Mouse (Mus musculus) mesoderm, embryonic 11.5 days (tissue): ENCODE measurements around the gene Oxnad1.

Experiments used
- DNase-seq: peaks from one replicate; pipeline ENCODE4 v3.0.0-alpha.2; 2012; ENCODE audit warnings: low read depth, low spot score

The Oxnad1 gene

DNA sequence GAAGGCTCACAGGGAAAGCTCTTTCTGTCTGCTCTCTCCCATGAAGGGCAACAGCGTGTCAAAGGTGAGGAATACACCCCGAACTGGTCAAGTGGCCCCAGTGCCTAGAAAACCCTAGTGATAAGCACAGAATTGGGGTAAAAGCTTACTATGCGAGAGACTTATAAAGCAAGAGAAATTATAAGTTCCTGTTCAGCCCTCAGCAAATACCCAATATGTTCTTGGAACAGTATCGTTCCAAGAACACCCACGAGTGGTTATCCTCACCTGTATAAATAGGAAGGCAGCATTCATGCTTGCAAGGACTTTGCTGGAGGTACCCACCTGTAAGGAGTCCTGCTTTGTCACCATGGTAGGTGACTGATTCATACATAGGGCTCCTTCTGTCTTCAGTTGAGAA is 56.5 kb downstream of the Oxnad1 start, which contains the start of gene Msmb:
Msmb (plus strand) TSS at position 301 of the 400 bp plus-strand sequence.
- DNase-seq = no peak

DNA sequence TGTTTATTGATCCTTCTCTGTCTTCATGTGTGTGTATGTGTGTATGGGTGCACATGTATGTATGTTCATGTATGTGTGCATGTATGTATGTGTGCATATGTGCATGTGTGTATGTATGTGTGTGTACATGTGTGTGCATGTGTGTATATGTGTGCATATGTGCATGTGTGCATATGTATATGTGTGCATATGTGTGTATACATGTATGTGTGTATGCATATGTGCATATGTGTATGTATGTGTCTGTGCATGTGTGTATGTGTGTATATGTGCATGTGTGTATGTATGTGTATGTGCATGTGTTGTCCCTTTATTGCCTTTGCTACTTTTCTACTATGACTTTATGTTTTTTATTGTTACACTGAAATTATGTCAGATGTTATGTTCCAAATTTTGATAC is 59.6 kb downstream of the Oxnad1 start:
- DNase-seq = no peak

DNA sequence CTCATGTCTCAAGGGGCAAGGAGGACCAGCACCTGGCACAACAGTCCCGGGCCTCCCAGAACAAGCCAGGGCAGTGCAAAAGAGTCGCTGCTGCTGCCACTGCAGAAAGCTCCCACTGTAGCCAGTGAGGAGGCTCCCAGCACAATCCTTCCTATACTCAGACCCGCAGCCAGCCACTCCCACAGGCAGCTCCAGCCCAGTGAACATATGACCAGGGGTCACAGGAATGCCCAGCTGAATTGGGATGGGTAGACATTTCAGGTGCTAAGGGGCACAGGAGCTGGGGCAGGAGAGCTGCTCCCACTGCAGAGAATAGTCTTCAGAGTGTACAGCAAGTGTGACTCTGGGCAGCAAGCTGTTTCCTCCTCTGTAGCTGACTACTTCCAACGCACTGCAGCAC is 60.2 kb downstream of the Oxnad1 start:
- DNase-seq = no peak

DNA sequence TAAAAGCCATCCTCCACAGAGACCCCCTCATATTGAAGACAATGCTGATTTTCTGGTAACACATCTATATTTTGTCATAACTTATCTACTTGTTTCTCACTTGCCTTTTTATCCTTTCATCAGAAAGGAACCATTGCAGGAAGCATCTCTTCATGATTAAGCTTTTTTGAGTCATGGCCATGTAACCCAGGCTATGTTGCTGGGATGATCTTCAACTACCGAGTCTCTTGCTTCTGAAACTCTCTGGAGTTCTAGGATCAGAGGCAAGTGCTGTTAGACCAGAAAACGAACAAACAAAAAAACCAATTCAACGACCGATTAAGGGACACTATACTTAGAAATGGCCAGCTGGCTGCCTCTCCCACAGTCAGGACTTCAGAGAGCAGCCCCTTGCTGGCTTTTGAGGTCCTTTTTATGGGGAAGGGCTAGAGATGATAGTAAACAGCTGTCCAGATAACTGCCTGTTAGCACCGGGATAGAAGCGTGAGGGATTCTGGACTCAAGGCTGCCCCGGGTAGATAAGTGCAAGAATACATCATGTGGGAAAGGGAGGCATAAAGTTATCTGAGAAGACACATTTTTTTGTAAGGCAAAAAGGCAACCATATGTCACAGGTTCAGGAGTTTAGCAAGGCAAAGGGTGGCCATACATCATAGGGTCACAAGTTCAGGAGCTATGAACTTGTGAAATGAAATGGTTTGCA is 60.8 kb downstream of the Oxnad1 start:
- DNase-seq = no peak

DNA sequence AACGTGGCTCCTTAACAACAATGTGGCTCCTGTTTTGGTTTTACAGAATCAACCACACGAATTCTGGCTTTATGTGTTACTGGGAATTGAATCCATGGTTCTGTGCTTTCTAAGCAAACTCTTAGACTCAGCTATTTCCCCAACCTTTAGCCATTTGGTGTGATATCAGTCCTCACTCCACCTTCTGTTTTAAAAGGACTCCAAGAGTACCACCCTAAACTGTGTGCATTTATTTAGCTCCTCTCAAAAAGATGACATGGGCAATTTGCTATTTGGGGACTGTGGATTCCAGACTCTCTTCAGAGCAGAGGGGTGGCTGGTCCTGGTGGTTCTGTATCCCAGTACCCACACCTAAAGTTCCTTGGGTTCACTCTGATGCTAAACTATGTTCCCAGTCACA is 61.4 kb downstream of the Oxnad1 start:
- no peak for DNase-seq

DNA sequence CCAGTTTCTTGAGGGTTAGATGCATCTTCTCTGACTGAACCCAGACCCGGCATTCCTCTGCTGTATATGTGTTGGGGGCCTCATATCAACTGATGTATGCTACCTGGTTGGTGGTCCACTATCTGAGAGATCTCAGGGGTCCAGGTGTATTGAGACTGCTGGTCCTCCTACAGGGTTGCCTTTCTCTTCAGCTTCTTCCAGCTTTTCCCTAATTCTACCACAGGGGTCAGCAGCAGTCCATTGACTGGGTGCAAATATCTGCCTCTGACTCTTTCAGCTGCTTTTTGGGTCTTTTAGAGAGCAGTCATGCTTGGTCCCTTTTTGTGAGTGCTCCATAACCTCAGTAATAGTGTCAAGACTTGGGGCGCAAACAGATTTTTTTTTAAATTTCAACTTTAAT is 65.7 kb downstream of the Oxnad1 start:
- DNase-seq = no peak

DNA sequence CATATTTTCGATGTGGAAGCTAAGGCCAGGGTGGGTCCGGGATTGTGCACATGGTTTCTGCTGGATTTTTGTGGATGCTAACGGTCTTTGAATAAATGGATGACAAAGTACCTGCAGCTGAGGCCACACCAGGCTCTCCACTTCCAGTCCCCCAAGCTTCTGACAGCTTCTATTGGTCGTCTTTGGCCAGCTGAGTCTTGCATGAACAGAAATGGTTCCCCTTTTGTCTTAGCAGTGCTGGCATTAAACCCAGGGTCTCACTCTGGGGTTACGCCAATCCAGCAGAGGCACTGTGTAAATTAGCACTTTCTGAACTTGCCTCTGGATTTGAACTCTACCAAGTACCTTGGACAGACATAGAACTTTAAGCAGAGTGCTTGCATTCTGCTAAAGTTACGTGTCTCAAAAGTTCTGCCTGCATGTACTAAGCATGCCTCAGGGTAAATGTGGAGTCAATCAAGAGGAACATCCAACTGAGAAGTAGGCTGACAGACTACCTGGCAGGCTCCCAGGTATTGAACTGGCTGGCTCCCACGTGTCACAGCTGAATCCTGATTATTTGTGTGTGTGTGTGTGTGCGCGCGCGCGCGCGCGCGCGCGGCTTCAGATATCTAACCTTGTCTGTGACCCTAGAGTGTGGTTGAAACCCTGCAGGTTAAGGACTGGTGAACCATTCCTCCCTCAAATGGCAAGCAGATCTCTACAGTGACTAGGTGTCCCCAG is 67.2 kb downstream of the Oxnad1 start:
- no peak for DNase-seq
